7 mouse cellular contexts compared by ENCODE assay signal in the genomic region with DNA sequence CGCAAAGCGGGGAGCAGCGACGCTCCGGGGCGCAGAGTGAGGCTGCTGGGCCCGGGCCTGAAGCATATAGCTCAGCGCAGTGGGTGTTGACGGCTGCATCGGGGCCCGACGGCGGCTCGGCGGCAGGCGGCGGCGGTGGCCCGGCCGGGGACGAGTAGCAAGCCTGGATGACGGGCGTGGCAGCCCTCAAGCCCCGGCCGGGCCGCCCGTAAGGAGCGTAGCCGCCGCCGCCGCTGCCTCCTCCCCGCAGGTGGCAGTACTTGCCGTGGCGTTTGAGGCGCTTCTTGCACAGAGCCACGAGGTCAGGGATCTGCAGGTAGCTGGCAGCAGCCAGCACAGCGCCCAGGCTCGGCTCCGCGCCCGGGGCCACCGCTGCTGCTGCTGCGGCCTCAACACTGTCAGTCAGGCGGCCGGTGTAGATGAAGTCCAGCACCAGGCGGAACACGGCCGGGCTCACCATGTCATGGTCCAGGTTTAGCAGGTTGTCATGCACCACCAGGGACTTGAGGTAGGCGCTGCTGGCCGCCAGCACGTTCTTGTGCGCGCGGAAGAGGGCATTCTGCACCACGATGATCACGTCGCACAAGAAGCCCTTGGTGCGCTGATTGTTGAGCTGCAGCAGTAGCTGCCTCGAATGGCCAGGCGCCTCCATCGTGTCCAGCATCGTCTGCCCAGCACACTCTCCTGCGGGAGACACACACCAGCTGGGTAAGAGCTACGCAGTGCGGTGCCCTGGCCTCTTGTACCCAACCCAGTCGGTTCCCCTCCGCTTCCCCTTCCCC. TPM values are rescaled to one million over a fixed set of nuclear protein-coding genes. Genes with fewer than 3 reads are reported as not detected.
DNase-seq lines count a peak whose midpoint lies in the region; ATAC-seq and TF ChIP-seq lines count a peak whose summit lies in the region.

No protein-coding gene starts in this region.

- peak overlapping the region; percentile 51 for H3K9ac ChIP-seq in hindbrain, embryonic 14.5 days
- no peak overlapping the region; the same call in 1 of the 2 replicates for H3K9ac ChIP-seq in liver, embryonic 15.5 days

- H3K4me2 ChIP-seq in hindbrain, embryonic 14.5 days (replicated peaks) = peak overlapping the region; percentile 93
- H3K4me2 ChIP-seq in liver, embryonic 15.5 days = peak overlapping the region; percentile 83

- H3K4me1 ChIP-seq in thymus, adult 2 months (replicated peaks; ENCODE audit: control insufficient read depth, insufficient read depth, low read length) = peaks cover 44% of the 10 kb centered on the region
- H3K4me1 ChIP-seq in embryonic fibroblast, embryonic 13.5 days (ENCODE audit: control insufficient read depth, insufficient read depth, low read length) = no peaks in the 10 kb centered on the region
- H3K4me1 ChIP-seq in hindbrain, embryonic 14.5 days (replicated peaks; ENCODE audit: control insufficient read depth, insufficient read depth, low read length) = peaks cover 46% of the 10 kb centered on the region
- peaks cover 82% of the 10 kb centered on the region for H3K4me1 ChIP-seq in liver, embryonic 15.5 days (replicated peaks)
- peaks cover 32% of the 10 kb centered on the region for H3K4me1 ChIP-seq in small intestine, adult 2 months (ENCODE audit: control insufficient read depth, insufficient read depth, insufficient read length, low read length)

- H3K4me3 ChIP-seq in thymus, adult 2 months (ENCODE audit: control insufficient read depth, insufficient read depth, low read length) = peak overlapping the region; percentile 16
- H3K4me3 ChIP-seq in embryonic fibroblast, embryonic 13.5 days (ENCODE audit: insufficient read depth, low read length) = peak overlapping the region; percentile 72
- H3K4me3 ChIP-seq in hindbrain, embryonic 14.5 days (replicated peaks; ENCODE audit: low read length) = peak overlapping the region; percentile 50
- H3K4me3 ChIP-seq in liver, embryonic 15.5 days (replicated peaks) = peak overlapping the region; percentile 54
- H3K4me3 ChIP-seq in small intestine, adult 2 months (ENCODE audit: low read depth, low read length) = peak overlapping the region; percentile 77

- peak; percentile 51 for DNase-seq in thymus, adult 2 months
- no peak for DNase-seq in thymus, adult 18-20 months
- no peak for DNase-seq in hindbrain, embryonic 14.5 days (ENCODE audit: low spot score)
- DNase-seq in c-Kit-positive CD71-positive TER-119-positive erythroid progenitor cells, embryonic 14.5 days (ENCODE audit: low spot score) = no peak

- peaks cover 37% of the 10 kb centered on the region for H3K27me3 ChIP-seq in thymus, adult 2 months (ENCODE audit: control insufficient read depth, insufficient read depth, low read length)
- H3K27me3 ChIP-seq in hindbrain, embryonic 14.5 days (ENCODE audit: control insufficient read depth, insufficient read depth, low read length) = peaks cover 82% of the 10 kb centered on the region
- peaks cover 93% of the 10 kb centered on the region for H3K27me3 ChIP-seq in liver, embryonic 15.5 days
- H3K27me3 ChIP-seq in small intestine, adult 2 months (ENCODE audit: control insufficient read depth, insufficient read depth, low read length) = peaks cover 49% of the 10 kb centered on the region

- H3K9me3 ChIP-seq in hindbrain, embryonic 14.5 days (ENCODE audit: control insufficient read depth, low read length) = no peaks in the 10 kb centered on the region
- no peaks in the 10 kb centered on the region; the same call in 1 of the 2 replicates for H3K9me3 ChIP-seq in liver, embryonic 15.5 days (replicated peaks)

- whole genome bisulfite sequencing in thymus, adult 2 months = 6% methylated on average over 68 of the region's 68 CpGs
- WGBS in hindbrain, embryonic 14.5 days = 2% methylated on average over 68 of the region's 68 CpGs
- 3% methylated on average over 68 of the region's 68 CpGs for WGBS in liver, embryonic 15.5 days (ENCODE audit: insufficient replicate concordance)
- 5% methylated on average over 68 of the region's 68 CpGs for WGBS in small intestine, adult 2 months

- TF ChIP-seq CTCF in thymus, adult 2 months (IDR thresholded peaks at IDR 0.05; ENCODE audit: borderline replicate concordance, control insufficient read depth, extremely low read depth, insufficient read depth, low read length, poor library complexity) = no peak
- TF ChIP-seq CTCF in embryonic fibroblast, embryonic 13.5 days (IDR thresholded peaks at IDR 0.05; ENCODE audit: borderline replicate concordance, insufficient read depth, low read length) = no peak
- no peak for TF ChIP-seq CTCF in small intestine, adult 2 months (IDR thresholded peaks at IDR 0.05; ENCODE audit: extremely low read depth, insufficient read length, insufficient replicate concordance, low read depth, low read length)

- H3K27ac ChIP-seq in thymus, adult 2 months (ENCODE audit: control insufficient read depth, insufficient read depth, low read length) = no peak overlapping the region
- peak overlapping the region; percentile 68 for H3K27ac ChIP-seq in embryonic fibroblast, embryonic 13.5 days (ENCODE audit: insufficient read depth, low read length)
- H3K27ac ChIP-seq in hindbrain, embryonic 14.5 days = no peak overlapping the region
- no peak overlapping the region for H3K27ac ChIP-seq in liver, embryonic 15.5 days (replicated peaks)
- peak overlapping the region; percentile 76 for H3K27ac ChIP-seq in small intestine, adult 2 months (ENCODE audit: insufficient read depth, low read depth, low read length)

- no peak for ATAC-seq in hindbrain, embryonic 14.5 days (ENCODE audit: low FRiP score)
- no peak for ATAC-seq in liver, embryonic 15.5 days (ENCODE audit: insufficient read depth)

- TF ChIP-seq POLR2A in thymus, adult 2 months (IDR thresholded peaks at IDR 0.05; ENCODE audit: control insufficient read depth, extremely low read depth, insufficient read depth, low read length, poor library complexity) = no peak
- no peak; the same call in 1 of the 2 replicates for TF ChIP-seq POLR2A in embryonic fibroblast, embryonic 13.5 days (IDR thresholded peaks at IDR 0.05; ENCODE audit: low read depth, low read length)
- no peak for TF ChIP-seq POLR2A in small intestine, adult 2 months (IDR thresholded peaks at IDR 0.05; ENCODE audit: low read depth, low read length)

- H3K36me3 ChIP-seq in thymus, adult 2 months (ENCODE audit: control insufficient read depth, insufficient read depth, low read length) = peaks cover 7% of the 10 kb centered on the region; the same call in 1 of the 2 replicates
- H3K36me3 ChIP-seq in hindbrain, embryonic 14.5 days (replicated peaks; ENCODE audit: control insufficient read depth, insufficient read depth) = peaks cover 24% of the 10 kb centered on the region
- H3K36me3 ChIP-seq in liver, embryonic 15.5 days (replicated peaks) = peaks cover 14% of the 10 kb centered on the region
- peaks cover 32% of the 10 kb centered on the region for H3K36me3 ChIP-seq in small intestine, adult 2 months (ENCODE audit: control insufficient read depth, insufficient read depth, low read length)

RNA-seq across cellular contexts. Expression of a gene that starts 2.3 kb away (rescaled TPM):
- 10.6 and 14.1 TPM in 2 replicates for polyA plus RNA-seq in thymus, adult 2 months (2012; rRNA removed)
- 20.7 and 29.3 TPM in 2 replicates for polyA plus RNA-seq in embryonic fibroblast, embryonic 13.5 days (2011; ENCODE audit: insufficient read length, low read depth, missing spikeins)
- polyA plus RNA-seq in hindbrain, embryonic 14.5 days (2014; fragmentation: Nextera tagmentation; extraction: Ambion mirVana) = 1.9 and 2.6 TPM in 2 replicates
- 1.3 and 1.5 TPM in 2 replicates for polyA plus RNA-seq in liver, embryonic 15.5 days (2015; fragmentation: Nextera tagmentation; extraction: Ambion mirVana)
- 22.9 and 29.6 TPM in 2 replicates for polyA plus RNA-seq in small intestine, adult 2 months (2012; rRNA removed)

RNA-seq across cellular contexts. Expression of a gene that starts 11.6 kb away (rescaled TPM):
- polyA plus RNA-seq in thymus, adult 2 months (2012; rRNA removed) = 37.6 and 48.9 TPM in 2 replicates
- polyA plus RNA-seq in embryonic fibroblast, embryonic 13.5 days (2011; ENCODE audit: insufficient read length, low read depth, missing spikeins) = 20.4 and 28.9 TPM in 2 replicates
- polyA plus RNA-seq in hindbrain, embryonic 14.5 days (2014; fragmentation: Nextera tagmentation; extraction: Ambion mirVana) = 17.4 and 20.3 TPM in 2 replicates
- polyA plus RNA-seq in liver, embryonic 15.5 days (2015; fragmentation: Nextera tagmentation; extraction: Ambion mirVana) = 9.2 and 10.2 TPM in 2 replicates
- polyA plus RNA-seq in small intestine, adult 2 months (2012; rRNA removed) = 12.8 and 14.2 TPM in 2 replicates

RNA-seq across cellular contexts. Expression of a gene that starts 24.0 kb away (rescaled TPM):
- 28.3 and 33.8 TPM in 2 replicates for polyA plus RNA-seq in thymus, adult 2 months (2012; rRNA removed)
- 15.7 and 18.7 TPM in 2 replicates for polyA plus RNA-seq in embryonic fibroblast, embryonic 13.5 days (2011; ENCODE audit: insufficient read length, low read depth, missing spikeins)
- 13.6 and 14.4 TPM in 2 replicates for polyA plus RNA-seq in hindbrain, embryonic 14.5 days (2014; fragmentation: Nextera tagmentation; extraction: Ambion mirVana)
- polyA plus RNA-seq in liver, embryonic 15.5 days (2015; fragmentation: Nextera tagmentation; extraction: Ambion mirVana) = 10.9 and 11.6 TPM in 2 replicates
- 9.9 and 13.7 TPM in 2 replicates for polyA plus RNA-seq in small intestine, adult 2 months (2012; rRNA removed)

RNA-seq across cellular contexts. Expression of a gene that starts 26.5 kb away (rescaled TPM):
- polyA plus RNA-seq in thymus, adult 2 months (2012; rRNA removed) = 15.3 and 15.5 TPM in 2 replicates
- 2.1 and 2.7 TPM in 2 replicates for polyA plus RNA-seq in embryonic fibroblast, embryonic 13.5 days (2011; ENCODE audit: insufficient read length, low read depth, missing spikeins)
- polyA plus RNA-seq in hindbrain, embryonic 14.5 days (2014; fragmentation: Nextera tagmentation; extraction: Ambion mirVana) = 8.5 and 10.3 TPM in 2 replicates
- polyA plus RNA-seq in liver, embryonic 15.5 days (2015; fragmentation: Nextera tagmentation; extraction: Ambion mirVana) = 0.74 and 0.88 TPM in 2 replicates
- polyA plus RNA-seq in small intestine, adult 2 months (2012; rRNA removed) = 8.6 and 11.8 TPM in 2 replicates

Comparison
In these comparisons a context has a peak if more than half of its experiments do, and no peak if none do; other contexts are left out.
1. H3K27ac ChIP-seq: peak in embryonic fibroblast, embryonic 13.5 days (single experiment) and small intestine, adult 2 months (single experiment); none in thymus, adult 2 months (single experiment), hindbrain, embryonic 14.5 days (single experiment) and liver, embryonic 15.5 days (single experiment).
2. H3K4me3 ChIP-seq: peak in every context shown above with its lines; median percentile 77 in small intestine, adult 2 months; 72 in embryonic fibroblast, embryonic 13.5 days; 54 in liver, embryonic 15.5 days; 50 in hindbrain, embryonic 14.5 days; 16 in thymus, adult 2 months.